Mouse (Mus musculus) midbrain, postnatal 0 days (tissue): ENCODE results near the gene Sntn. TPM values are rescaled to one million over a fixed set of nuclear protein-coding genes. Genes with fewer than 3 reads are reported as not detected.

ENCODE experiments used
- ATAC-seq: fragments of 200-750 bp; cut with Nextera tagmentation; 2 replicates; pipeline ENCODE4 v1.8.0; 2017; ENCODE audit warnings: moderate number of reproducible peaks, mild to moderate bottlenecking, moderate TSS enrichment, moderate library complexity; ENCODE audit not compliant: low FRiP score
- DNase-seq: peaks from one replicate; pipeline ENCODE4 v3.0.0-alpha.2; 2015; ENCODE audit warnings: low spot score
- H3K27ac ChIP-seq: fragments of 300-500 bp; sonication (generic); 2 replicates; pipeline ENCODE4 v1.5.1; 2014; ENCODE audit warnings: low read depth, mild to moderate bottlenecking, low read length, mixed read lengths
- H3K27me3 ChIP-seq: fragments of 300-500 bp; sonication (generic); 2 replicates; pipeline ENCODE4 v1.6.1; 2014; ENCODE audit warnings: low read length, control low read depth, mixed read lengths; ENCODE audit not compliant: insufficient read depth
- H3K36me3 ChIP-seq: fragments of 300-500 bp; sonication (generic); 2 replicates; pipeline ENCODE4 v1.6.1; 2014; ENCODE audit warnings: low read length, control low read depth, mixed read lengths; ENCODE audit not compliant: insufficient read depth
- H3K4me1 ChIP-seq: fragments of 300-500 bp; sonication (generic); 2 replicates; pipeline ENCODE4 v1.6.1; 2014; ENCODE audit warnings: mild to moderate bottlenecking, control low read depth, antibody characterized with exemption, low read length, mixed read lengths; ENCODE audit not compliant: insufficient read depth
- H3K4me2 ChIP-seq: fragments of 300-500 bp; sonication (generic); 2 replicates; pipeline ENCODE4 v1.6.1; 2014; ENCODE audit warnings: low read depth, mild to moderate bottlenecking, low read length, mixed read lengths; ENCODE audit not compliant: poor library complexity, severe bottlenecking
- H3K4me3 ChIP-seq: fragments of 300-500 bp; sonication (generic); 2 replicates; pipeline ENCODE4 v1.5.1; 2014; ENCODE audit warnings: low read depth, mild to moderate bottlenecking, low read length, moderate library complexity
- H3K9ac ChIP-seq: fragments of 300-500 bp; sonication (generic); replicated peaks from 2 replicates; pipeline ENCODE4 v1.6.1; 2014; ENCODE audit warnings: mild to moderate bottlenecking, low read length, moderate library complexity, mixed read lengths; ENCODE audit not compliant: poor library complexity, severe bottlenecking
- H3K9me3 ChIP-seq: fragments of 300-500 bp; sonication (generic); 2 replicates; pipeline ENCODE4 v1.6.1; 2016; ENCODE audit warnings: low read length, control low read depth
- CTCF ChIP-seq: IDR thresholded peaks from 2 replicates; pipeline ENCODE4 v1.5.1; 2016; ENCODE audit warnings: antibody characterized with exemption, mild to moderate bottlenecking
- WGBS: fragments of 180-500 bp; shearing (Covaris S2); extraction: QIAGEN DNeasy Blood & Tissue Kit; methylation state at CpG from one replicate; pipeline ENCODE4 v1.1.7; 2014; 5-methylcytosine and 5-hydroxymethylcytosine counted together
- polyA plus RNA-seq: library from polyadenylated mRNA; unstranded; fragments of >200 nt; fragmentation: Nextera tagmentation; extraction: Ambion mirVana; gene quantifications from 2 replicates; pipeline ENCODE4 v1.2.1, GENCODE M21; 2015
- total RNA-seq: library from RNA; depleted of rRNA; stranded (reverse); fragments of >200 nt; gene quantifications from 2 replicates; pipeline ENCODE4 v1.2.3, GENCODE M21; 2014; rRNA removed

Gene Sntn
- total and polyA plus RNA-seq, 2 experiments from 2014 or later: 0.16 TPM; not detected in 1

DNA sequence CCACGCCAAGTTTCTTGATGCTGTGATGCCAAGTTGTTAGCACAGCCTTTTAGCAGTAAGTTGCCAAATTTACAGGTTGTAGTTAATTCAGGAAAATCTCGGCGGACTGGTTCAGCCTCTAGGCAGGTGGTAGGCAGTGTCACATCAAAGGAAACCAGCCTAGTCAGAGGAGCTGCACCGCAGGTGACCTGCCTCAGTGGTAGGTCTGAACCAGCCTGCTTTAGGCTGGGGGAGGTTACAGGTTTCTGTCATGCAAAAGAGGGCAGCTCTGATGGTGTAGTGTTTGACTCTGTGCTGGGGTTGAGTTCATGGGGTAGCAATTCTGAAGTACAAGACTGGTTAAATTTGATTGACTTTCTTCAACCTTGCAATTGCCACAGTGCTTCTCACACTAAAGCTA, 61.6 kb downstream of the Sntn start:
- H3K4me2 ChIP-seq: no peak overlapping the region
- H3K27me3 ChIP-seq: no peaks in the 10 kb centered on the region
- DNase-seq (no peak), ATAC-seq (no peak)
- 25% methylated on average over 4 of the region's 4 CpGs for WGBS
- H3K27ac ChIP-seq: no peak overlapping the region
- H3K9ac ChIP-seq: no peak overlapping the region
- H3K4me1 ChIP-seq: no peaks in the 10 kb centered on the region
- H3K4me3 ChIP-seq: no peak overlapping the region
- H3K36me3 ChIP-seq: no peaks in the 10 kb centered on the region
- H3K9me3 ChIP-seq: no peaks in the 10 kb centered on the region
- TF ChIP-seq CTCF: no peak

Other genes with a start within 250 kb of the Sntn start
- not detected in 2 replicates for gene Gm281, start 243.6 kb downstream of the Sntn start, total RNA-seq
- not detected in 2 replicates for gene Gm281, start 243.6 kb downstream of the Sntn start, polyA plus RNA-seq